Mouse (Mus musculus) urinary bladder, postnatal 4 days (tissue): Measurements from ENCODE around the gene Espl1.

Experiments used
- DNase-seq, 2 experiments: peaks; one replicate each; pipeline ENCODE4 v3.0.0; 2021 to 2022; ENCODE audit warnings: low spot score in 2 of 2

The Espl1 gene

GRCm38 (mm10) chr15:102273982-102274716 lies 21.9 kb upstream of the Espl1 start:
- no peak for DNase-seq

GRCm38 (mm10) chr15:102278726-102279091 lies 17.4 kb upstream of the Espl1 start:
- DNase-seq: no peak

GRCm38 (mm10) chr15:102279092-102279782 lies 16.8 kb upstream of the Espl1 start, which contains the start of gene Mfsd5:
Gene Mfsd5, plus strand, starts transcription at chr15:102279454.
- DNase-seq: peak; percentile 82 to 87

- no peak for DNase-seq
These were observed 16.1 kb upstream of the Espl1 start for GRCm38 (mm10) chr15:102279783-102280520.

- no peak for DNase-seq
These were observed 15.4 kb upstream of the Espl1 start for GRCm38 (mm10) chr15:102280623-102281022.

GRCm38 (mm10) chr15:102282463-102283292 lies 13.4 kb upstream of the Espl1 start:
- no peak for DNase-seq

GRCm38 (mm10) chr15:102283648-102284047 lies 12.4 kb upstream of the Espl1 start:
- no peak for DNase-seq

- DNase-seq: no peak
These were observed 8.7 kb upstream of the Espl1 start for GRCm38 (mm10) chr15:102287395-102287794.

GRCm38 (mm10) chr15:102296368-102297006 lies 421 bp downstream of the Espl1 start:
- no peak for DNase-seq

- DNase-seq: no peak
These were observed 6.5 kb downstream of the Espl1 start for GRCm38 (mm10) chr15:102302542-102302941.

GRCm38 (mm10) chr15:102308717-102309116 lies 12.7 kb downstream of the Espl1 start:
- no peak for DNase-seq

- peak in 1 of 2 experiments; percentile 59 for DNase-seq
These were observed 14.2 kb downstream of the Espl1 start for GRCm38 (mm10) chr15:102310074-102310845.

GRCm38 (mm10) chr15:102311489-102311888 lies 15.4 kb downstream of the Espl1 start:
- no peak for DNase-seq

GRCm38 (mm10) chr15:102315292-102315691 lies 19.2 kb downstream of the Espl1 start:
- DNase-seq: no peak

GRCm38 (mm10) chr15:102316263-102316662 lies 20.2 kb downstream of the Espl1 start:
- no peak for DNase-seq

GRCm38 (mm10) chr15:102324654-102325473 lies 28.8 kb downstream of the Espl1 start:
- no peak for DNase-seq

- DNase-seq: peak; percentile 77 to 81
These were observed 30.0 kb downstream of the Espl1 start, which contains the start of gene Pfdn5 for GRCm38 (mm10) chr15:102326022-102326576. Gene Pfdn5, plus strand, starts transcription at chr15:102326116.

GRCm38 (mm10) chr15:102326892-102327291 lies 30.8 kb downstream of the Espl1 start:
- no peak for DNase-seq

GRCm38 (mm10) chr15:102331610-102332015 lies 35.5 kb downstream of the Espl1 start, which contains the start of gene Myg1:
Gene Myg1, plus strand, starts transcription at chr15:102331709.
- peak; percentile 75 to 80 for DNase-seq
